Mouse (Mus musculus) small intestine, adult 2 months (tissue): ENCODE results near the gene Pin1rt1.

ENCODE experiments used
- CTCF ChIP-seq: fragments of 200-500 bp; IDR thresholded peaks from 2 replicates; pipeline ENCODE4 v1.5.1; 2012; ENCODE audit warnings: low read depth, mild to moderate bottlenecking, control low read depth, inconsistent platforms, low read length, moderate library complexity, mixed read lengths; ENCODE audit not compliant: insufficient replicate concordance, insufficient read length; ENCODE audit errors: extremely low read depth
- POLR2A ChIP-seq: fragments of 200-500 bp; IDR thresholded peaks from 2 replicates; pipeline ENCODE4 v1.6.1; 2012; ENCODE audit warnings: low read depth, mild to moderate bottlenecking, control low read depth, inconsistent platforms, low read length, moderate library complexity

DNA sequence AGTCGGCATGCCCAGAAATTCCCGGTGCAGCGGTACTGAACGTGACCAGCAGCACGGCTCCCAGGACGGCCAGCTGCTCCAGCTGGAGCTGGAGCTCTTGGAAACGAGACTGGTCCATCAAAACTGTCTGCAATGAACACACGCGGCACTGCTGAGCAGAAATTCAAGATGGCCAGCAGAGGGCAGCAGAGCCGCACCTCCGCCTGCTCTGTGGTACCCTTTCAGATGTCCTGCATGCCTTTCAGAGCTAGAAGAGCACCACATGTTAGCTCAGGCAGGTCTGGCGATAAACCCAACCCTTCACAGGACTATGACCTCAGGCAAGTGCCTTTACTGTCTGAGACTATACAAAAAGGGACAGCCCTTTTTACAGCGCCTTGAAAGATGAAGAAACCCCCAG, 30.8 kb downstream of the Pin1rt1 start:
- TF ChIP-seq POLR2A (no peak), CTCF (peak; percentile 97)
